Mouse (Mus musculus): Measurements from ENCODE around the gene Strn. TPM values are rescaled to one million over a fixed set of nuclear protein-coding genes. Genes with fewer than 3 reads are reported as not detected.

Gene Strn
- 31.2 TPM for total RNA-seq (2023)

GRCm38 (mm10) chr17:78737096-78737495 is at the start of gene Strn:
Strn (minus strand) TSS chr17:78737196.

Other genes starting within 250 kb of the Strn start
- not detected for gene Vit, start 229.1 kb downstream of the Strn start, total RNA-seq (2023)
- 33.5 TPM for gene Heatr5b, start 98.2 kb upstream of the Strn start, total RNA-seq (2023)
- gene Gpatch11, start 98.4 kb upstream of the Strn start, total RNA-seq (2023) = 31.8 TPM
- gene Eif2ak2, start 145.4 kb upstream of the Strn start, total RNA-seq (2023) = 17.1 TPM
- not detected for gene Sult6b1, start 169.8 kb upstream of the Strn start, total RNA-seq (2023)
- gene Cebpzos, start 179.3 kb upstream of the Strn start, total RNA-seq (2023) = 7.9 TPM
- 102 TPM for gene Cebpz, start 199.9 kb upstream of the Strn start, total RNA-seq (2023)
- 17.0 TPM for gene Ndufaf7, start 199.9 kb upstream of the Strn start, total RNA-seq (2023)

All from CD4-positive naive resting alpha-beta T cell, adult 57 days (primary cell).